Mouse (Mus musculus): ENCODE measurements around the gene Dpysl4. TPM values are rescaled to one million over a fixed set of nuclear protein-coding genes. Genes with fewer than 3 reads are reported as not detected.
A peak's percentile ranks its signal among the peaks of the same experiment; 100 is the strongest.

The Dpysl4 gene
- 1 to 10 TPM; 2.8 to 3.3 TPM for total RNA-seq (2021)

DNA sequence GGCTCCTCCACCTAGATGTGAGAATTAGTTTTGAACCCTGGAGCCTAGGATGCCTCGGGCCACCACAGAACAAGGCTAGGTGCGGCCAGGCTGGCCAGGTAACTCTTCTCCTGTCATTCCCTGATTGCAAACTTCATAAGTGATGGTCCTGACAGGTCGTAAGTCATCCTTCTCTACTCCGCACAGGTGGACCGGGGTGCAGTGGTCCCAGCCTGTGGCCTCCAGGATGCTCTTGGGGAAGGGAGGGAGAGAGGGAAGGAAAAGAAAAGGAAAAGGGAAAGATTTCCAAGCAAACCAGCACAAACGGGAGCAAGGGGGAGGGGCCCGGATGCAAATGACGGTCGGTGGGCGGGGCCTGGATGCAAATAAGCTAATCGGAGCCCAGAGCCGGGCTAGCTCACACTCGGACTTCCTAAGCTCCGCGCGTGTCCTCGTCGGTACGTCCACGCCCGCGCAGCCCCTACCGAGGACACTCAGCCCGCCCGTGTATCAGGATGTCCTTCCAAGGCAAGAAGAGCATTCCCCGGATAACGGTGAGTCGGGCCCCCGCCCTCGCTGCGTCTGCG is at the start of gene Dpysl4:
Dpysl4 (plus strand) TSS at position 373 of the 566 bp plus-strand sequence.
- peak; percentile 52 to 68 for DNase-seq
- intact Hi-C loops (cut with DNase I): no loop called here

DNA sequence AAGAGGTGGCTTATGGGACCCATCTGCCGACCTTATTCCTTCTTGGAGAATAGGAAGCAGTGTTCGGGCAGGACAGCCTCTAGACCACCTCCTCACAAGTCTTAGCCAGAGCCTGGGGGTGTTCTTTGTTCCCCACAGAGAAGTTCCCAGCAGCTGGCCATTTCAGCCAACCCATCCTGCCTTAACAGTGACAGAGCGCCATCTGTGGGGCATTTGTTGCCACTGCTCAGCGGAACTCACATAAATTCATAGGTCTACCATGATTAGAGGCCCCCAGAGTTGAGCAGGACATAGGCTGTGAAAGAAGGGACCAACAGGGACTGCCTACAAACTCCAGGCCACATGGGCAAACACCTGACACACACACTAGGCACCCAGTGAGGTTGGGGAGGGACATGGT is 22.4 kb upstream of the Dpysl4 start:
- DNase-seq: no peak
- intact Hi-C loops (cut with DNase I): no loop called here

DNA sequence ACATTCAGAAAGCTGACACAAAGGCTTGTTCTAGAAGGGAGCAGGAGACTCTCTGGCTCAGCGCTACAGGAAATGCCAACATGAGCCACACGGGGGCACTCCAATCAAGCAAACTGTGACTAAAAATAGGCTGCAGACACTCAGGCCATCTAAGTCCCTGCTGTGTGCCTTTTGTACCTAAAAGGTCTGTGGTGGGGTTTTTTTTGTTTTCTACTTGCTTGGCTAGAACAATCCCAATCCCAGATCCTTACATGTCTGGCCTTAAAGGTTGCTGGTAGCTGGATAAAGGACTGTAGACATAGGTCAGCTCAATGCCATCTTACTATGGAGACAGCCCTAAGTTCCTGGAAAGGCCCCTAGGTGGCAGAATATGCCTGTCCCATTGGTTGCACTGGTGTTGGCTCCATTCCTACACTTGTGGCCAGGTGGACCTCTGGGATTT is 17.6 kb upstream of the Dpysl4 start:
- intact Hi-C loops (cut with DNase I): no loop called here
- peak; percentile 74 to 87 for DNase-seq

DNA sequence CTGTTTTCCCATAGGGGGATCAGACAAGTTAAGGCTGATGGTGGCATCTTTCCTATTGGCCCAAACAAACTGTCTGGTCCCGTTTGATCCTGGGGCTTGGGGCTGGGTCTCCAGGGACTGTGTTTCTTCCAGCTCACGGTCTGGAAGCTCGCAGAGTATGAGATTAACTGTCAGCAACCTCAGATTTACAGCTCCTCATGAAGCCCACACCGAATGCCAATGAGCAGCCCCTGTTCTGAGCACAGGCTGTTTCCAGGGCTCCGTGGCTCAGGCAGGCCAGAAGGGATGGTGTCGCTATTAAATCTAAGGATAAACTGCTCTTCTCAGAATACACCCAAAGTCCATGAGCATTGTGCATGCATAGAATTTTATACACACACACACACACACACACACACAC is 11.6 kb upstream of the Dpysl4 start:
- intact Hi-C loops (cut with DNase I): no loop called here

DNA sequence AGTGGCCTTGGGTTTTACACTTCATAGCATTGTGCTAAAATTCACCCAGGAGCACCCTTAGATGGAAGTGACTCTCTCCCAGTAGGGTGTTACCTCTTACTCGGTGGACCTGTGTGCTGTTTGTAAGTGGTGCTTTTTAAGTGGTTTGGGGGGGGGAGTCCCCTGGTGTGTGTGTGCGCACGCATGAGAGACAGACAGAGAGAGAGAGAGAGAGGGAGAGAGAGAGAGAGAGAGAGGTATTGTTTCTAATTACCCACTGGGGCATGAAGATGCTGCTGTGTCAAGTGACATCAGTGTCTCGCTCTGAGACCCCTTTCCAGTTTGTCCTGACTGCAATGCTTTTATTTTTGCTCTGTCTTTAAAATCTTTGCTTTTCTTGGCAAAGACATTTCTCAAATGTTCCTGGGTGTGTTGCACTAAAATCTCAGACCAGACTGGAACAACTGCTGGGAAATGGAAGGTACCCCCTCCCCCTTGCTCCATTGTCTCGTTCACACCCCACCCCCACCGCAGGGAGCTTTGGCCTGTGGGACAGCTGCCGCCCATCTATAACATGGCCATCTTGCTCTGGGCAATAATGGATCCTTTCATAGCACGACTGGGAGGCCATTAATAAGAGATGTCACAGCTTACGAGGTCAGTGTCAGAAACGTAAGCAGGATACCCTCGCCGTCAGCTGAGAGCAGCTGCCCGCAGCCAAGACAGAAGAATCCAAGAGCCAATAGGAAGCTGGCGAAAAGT is 10.6 kb upstream of the Dpysl4 start:
- intact Hi-C loops (cut with DNase I): no loop called here
- no peak for DNase-seq

More for the DNA sequence above, 11.6 kb upstream of the Dpysl4 start:
- DNase-seq: no peak

DNA sequence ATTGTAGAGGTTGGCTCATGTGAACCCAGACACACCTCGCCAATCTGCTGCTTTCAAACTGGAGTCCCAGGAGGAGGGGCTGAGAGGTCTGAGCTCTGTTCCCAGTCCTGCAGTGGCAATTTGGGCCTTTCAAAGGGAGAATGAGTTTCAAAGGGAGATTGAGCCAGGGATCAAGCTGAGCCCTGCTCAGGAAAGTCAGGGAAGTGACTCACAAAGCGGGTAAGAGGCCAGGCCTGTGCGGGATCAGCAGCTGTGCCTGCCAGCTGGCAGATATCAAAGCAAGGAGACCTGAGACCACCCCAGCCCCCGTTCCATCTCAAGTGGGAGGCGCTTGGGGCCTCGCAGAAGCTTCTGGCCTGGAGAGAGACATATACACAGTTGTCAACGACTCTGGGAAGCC is 8.5 kb upstream of the Dpysl4 start:
- no peak for DNase-seq
- intact Hi-C loops (cut with DNase I): no loop called here

DNA sequence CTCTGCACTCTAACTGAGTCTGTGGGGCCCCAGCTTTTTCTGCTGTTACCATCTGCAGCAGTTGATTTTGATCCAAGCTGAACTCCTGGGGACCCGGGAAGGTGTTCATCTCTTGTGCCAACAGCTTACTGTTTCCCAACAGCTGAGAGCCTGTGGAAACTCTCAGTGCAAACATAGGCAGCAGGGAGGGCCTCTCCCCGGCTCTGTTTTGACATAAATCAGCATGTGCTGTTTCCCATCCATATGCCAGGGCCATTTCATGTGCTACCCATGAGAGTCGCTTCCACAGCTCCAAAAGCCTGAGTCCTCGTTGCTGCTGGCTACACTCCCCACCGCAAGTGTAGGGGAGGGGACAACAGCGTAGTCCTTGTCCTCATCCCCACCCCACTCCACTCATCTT is 7.6 kb upstream of the Dpysl4 start:
- intact Hi-C loops (cut with DNase I): no loop called here
- no peak for DNase-seq

DNA sequence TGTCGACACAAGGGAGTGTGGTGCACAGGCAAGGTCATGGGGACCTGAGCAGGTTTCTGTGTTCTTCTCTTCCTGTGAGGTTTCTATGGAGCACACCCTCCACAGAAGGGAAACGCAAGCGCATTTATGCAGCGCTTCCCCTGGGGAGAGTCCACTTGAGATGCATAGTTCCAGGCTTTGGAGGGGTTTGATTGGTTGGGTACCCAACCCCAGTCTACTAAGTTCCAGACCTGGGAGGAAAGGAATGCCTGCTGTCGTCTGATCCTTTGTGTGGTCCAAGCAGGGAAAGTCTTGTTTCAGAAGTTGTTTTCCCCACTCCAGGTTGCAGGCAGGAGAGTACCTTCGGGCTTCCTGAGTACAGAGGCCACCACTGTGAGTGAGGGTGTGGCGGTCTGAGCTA is 6.7 kb upstream of the Dpysl4 start:
- intact Hi-C loops (cut with DNase I): no loop called here
- no peak for DNase-seq

DNA sequence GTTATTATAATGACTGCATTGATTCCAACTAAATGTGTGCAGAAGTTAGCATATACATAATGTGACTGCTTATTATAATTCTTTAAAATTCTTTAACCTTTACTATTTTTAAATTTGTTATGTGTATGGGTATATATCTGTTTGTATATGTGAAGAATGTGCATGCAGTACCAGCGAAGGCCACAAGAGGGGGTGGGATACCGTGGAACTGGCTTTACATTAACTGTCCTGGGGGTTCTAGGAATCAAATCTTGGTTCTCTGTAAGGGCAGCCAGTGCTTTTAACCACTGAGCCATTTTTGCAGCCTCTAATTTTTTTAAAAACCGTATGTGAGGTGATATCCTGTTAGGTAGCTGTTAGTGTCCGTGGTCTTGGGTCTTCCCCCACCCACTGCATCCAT is 5.1 kb upstream of the Dpysl4 start:
- intact Hi-C loops (cut with DNase I): no loop called here
- no peak for DNase-seq

DNA sequence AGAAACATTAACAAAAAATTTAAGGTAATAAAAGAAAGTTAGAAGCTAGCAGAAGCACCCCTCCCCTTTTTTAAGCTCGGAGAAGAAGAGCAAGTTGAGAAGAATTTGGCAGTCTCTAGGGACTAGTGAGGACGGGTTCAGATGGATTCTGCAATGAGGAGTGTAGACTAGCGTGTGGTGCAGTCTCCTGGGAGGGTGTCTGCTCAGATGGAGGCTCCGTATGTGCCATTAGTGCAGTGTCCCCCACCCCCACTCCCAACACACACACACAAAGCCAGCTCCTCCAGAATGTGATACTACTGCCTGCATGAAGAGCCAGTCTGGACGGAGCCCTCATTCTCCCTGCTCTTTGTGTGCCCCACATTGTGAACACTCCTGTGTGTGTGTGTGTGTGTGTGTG is 4.6 kb upstream of the Dpysl4 start:
- intact Hi-C loops (cut with DNase I): no loop called here
- DNase-seq: no peak

DNA sequence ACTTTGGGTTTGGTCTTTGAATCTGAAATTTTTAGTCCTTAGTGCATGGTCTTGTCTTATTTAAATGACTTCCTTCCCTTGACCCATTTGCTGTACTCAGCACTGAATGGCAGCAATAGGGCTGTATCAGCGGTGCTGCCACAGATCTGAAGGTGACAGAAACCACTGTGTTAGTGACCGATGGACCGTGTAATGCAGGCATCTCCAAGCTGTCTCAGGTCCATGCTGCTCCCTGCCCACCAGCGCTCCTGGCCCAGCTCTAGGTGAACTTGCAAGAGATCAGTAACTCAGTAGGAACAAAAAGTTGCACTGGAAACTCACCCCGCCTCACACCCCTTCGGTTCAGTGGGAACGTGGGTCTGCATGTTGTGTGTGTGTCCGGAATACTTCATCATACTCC is 3.5 kb upstream of the Dpysl4 start:
- no peak for DNase-seq
- intact Hi-C loops (cut with DNase I): no loop called here

DNA sequence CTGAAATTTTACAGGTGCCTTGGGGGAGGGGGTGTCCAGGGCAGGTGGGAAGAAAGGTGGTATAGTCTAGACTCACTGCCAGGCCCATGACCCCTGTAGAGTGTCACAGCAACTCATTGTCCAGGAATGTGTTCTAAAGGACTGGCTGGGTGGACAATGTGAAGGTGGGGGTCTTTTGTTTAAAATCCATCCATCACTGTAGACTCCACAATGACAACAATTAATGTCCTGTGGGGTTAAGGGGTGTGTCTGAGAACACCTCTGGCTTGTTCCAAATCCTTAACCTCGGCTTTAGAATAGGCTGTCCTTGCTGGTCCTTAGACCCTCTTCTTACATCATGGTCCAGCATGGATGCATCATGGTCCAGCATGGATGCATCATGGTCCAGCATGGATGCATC is 1.5 kb upstream of the Dpysl4 start:
- intact Hi-C loops (cut with DNase I): no loop called here
- no peak for DNase-seq

DNA sequence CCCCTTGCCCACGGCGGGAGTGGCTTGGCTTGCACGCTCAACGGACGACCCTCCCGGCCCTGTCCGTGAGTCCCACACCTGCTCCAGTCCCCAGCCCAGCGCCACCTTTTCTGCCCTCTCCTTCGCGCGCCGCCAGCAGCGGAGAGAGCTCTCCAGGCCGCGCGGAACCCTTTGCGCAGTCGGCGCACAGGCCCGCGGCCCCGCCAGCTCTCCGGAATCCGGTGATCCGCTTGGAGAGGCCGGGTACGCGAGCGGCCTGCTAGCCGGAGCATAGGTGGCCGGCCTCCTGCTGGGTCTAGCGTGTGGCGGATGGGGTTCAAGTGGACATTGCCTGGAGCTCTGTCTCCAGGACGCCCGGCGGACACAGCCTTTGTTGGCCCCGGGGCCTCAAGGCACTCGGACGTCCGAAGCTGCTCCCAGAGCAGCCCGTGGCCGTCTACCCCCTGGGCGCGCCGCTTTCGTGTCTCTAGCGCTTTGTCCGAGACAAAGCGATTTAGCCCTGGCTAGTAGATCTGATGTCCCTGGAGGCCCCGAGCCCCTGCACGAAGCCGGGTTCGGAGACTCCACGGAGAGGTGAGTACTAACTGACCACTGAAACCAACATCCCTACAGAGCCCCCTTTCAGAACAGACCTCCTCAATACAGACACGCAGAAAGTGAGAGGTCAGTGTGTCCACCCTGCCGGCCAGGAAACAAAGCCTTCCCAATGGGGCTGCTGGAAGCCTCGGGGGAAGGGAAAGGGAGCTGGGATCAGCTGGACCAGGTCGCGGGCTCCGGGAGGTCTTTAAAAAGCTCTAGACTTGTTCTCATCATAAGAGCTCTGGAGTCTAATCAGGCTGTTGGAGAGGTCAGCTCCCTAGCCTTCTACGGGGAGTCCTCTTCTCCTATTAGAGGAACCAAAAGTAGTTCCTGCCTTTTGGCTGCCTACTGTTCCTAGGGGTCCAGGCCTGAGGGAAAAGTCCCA is 676 bp downstream of the Dpysl4 start:
- intact Hi-C loops (cut with DNase I): no loop called here
- peak; percentile 32 to 44 for DNase-seq

DNA sequence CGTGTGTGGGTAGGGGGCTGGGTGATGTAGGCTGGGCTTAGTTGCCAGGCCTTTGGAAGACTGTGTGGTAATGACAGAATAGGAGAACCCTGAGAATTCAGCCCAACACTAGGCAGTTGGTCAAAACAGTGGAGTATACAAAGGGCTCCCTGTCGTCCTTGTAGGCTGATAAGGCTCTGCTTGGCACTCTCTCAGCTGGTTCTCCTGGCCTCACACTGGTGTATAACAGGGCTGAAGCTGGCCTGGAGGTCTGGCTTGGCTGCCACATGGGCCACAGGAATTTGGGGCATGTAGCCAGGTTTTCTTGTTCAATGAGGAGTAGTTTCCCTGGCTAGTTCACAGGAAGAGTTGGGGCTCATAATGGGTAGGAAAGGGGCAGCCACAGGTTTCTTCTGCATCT is 2.0 kb downstream of the Dpysl4 start:
- intact Hi-C loops (cut with DNase I): no loop called here
- DNase-seq: peak; percentile 72 to 78

DNA sequence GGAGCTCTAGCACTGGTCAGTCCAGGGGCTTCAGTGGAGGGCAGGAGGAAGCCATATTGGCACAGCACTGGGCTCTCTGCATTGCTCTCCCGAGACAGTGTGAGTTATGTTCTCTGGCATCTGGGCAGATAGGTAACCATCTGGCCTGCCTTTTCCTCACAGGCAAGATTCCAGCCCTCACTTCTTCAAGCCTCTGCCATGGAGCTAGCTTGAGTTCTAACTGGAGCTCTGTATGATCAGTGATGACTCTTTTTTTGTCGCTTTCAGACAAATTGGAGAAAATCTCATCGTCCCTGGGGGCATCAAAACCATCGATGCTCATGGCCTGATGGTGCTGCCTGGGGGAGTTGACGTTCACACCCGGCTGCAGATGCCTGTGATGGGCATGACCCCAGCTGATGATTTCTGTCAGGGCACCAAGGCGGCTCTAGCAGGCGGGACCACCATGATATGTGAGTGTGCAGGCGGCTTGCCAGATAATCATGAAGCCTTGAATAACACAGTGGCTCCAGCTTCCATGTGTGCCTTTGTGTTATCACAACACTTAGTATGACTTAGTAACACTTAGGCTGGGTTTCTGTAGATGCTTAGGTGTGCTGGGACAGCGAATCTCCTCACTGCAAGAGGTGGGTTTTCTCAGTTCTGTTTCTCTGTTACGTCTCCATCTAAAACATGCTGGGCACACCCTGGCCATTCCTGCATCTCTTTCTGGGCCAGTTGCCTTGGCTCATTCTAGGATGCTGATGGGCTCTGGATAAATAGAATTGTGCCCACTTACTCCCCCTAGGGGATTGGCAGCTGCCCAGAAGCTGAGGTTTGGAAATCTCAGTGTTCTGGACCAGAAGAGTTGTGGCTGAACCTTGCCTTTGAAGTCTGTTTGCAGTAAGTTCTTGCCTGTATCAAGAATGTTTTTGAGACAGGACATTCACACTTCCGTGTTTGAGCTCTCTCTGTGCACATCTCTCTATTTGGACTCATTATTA is 4.4 kb downstream of the Dpysl4 start:
- no peak for DNase-seq
- intact Hi-C loops (cut with DNase I): no loop called here

DNA sequence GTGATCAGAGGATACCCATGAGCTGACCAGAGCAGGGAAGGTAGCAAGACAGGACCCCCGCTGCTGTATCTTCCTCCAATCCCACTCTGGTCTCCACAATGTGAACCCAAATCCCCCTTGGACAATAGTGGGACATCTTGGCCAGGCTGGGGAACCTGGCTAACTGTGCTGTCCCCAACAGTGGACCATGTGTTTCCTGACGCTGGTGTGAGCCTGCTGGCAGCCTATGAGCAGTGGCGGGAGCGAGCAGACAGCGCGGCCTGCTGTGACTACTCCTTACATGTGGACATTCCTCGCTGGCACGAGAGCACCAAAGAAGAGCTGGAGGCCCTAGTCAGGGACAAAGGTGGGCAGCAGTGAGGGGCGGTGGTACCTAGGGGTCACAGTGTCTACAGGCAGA is 5.9 kb downstream of the Dpysl4 start:
- no peak for DNase-seq
- intact Hi-C loops (cut with DNase I): no loop called here

DNA sequence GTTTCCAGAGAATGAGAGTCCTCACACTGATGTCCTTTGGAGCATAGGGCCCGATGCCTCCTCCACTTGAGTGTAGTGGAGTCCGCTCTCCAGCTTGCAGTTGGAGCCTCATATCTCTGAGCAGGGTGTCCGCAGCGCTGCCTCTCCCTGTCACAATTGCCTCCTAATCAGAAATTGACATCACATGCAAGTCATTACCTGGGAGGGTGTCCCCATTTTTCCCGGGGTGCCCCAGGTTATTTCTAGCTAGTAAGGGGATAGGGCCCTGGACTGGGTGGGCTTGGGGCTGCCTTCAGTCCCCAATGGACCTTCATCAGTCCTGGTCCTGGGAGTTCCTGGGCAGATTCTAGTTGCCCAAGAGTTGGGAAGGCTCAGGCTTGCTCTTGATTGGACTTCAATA is 6.9 kb downstream of the Dpysl4 start:
- no peak for DNase-seq
- intact Hi-C loops (cut with DNase I): no loop called here

DNA sequence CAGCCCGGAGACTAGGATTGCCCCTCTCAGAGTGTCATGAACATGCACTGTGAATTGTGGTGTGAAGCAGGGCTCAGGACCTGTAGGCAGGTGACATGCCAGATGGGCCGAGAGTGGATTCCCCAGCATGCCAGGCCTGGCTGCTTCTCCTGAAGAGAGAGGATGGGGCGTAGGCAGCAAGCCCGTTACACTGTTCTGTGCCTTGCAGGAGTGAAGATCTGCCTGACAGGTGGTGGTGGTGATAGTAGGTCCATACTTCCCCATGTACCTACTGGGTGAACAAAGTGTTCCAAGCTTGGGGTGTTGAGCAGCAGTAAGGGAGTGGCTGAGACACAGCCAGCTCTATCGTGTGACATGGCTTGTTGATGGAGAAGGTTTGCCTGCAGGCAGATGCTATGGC is 7.3 kb downstream of the Dpysl4 start:
- no peak for DNase-seq
- intact Hi-C loops (cut with DNase I): no loop called here

DNA sequence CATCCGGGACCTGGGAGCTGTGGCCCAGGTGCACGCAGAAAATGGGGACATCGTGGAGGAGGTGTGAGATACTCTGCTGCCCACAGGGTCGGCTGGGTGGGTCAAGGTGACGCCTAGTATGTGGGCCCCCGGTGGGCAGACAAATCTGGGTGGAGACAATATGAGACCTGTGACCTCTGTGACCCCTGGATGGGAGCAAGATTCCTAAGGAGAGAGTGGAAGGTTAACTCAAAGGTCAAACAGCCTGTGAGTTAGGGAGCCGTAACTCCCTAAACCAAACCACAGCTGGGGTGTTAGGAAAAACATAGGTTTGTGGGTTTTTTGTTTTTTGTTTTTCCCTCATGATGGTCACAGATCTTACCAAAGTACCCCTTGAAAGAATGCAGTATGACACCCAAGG is 8.0 kb downstream of the Dpysl4 start:
- intact Hi-C loops (cut with DNase I): no loop called here
- DNase-seq: no peak

DNA sequence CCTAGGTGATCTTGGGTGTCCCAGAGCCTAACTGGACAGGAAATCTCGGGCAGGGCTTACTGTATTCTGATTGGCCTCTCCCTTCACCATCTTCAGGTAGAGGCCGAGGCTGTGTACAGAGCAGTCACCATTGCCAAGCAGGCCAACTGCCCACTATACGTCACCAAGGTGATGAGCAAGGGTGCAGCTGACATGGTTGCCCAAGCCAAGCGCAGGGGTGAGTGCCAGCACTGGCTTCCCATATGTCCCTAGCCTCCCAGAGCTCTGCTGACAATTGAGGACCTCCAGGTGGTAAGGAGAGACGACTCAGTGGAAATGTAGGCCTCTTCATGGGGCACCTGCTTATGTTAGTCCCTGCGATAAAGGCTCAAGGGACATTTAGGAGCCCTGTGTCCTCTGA is 9.0 kb downstream of the Dpysl4 start:
- intact Hi-C loops (cut with DNase I): no loop called here
- DNase-seq: no peak

Data from heart, postnatal 10 days (tissue).